Mouse (Mus musculus) forebrain, embryonic 11.5 days (tissue): ENCODE results near the gene Pin1. TPM values are rescaled to one million over a fixed set of nuclear protein-coding genes. Genes with fewer than 3 reads are reported as not detected.
"Not testable (repeated sequence)": the region's sequence is repeated elsewhere in the genome, so short reads cannot be mapped to it uniquely, and the experiment has no call there.

ENCODE experiments used
- ATAC-seq: fragments of 200-750 bp; cut with Nextera tagmentation; replicated peaks from 2 replicates; pipeline ENCODE4 v1.8.0; 2017; ENCODE audit warnings: moderate TSS enrichment; ENCODE audit not compliant: low FRiP score
- DNase-seq: peaks from one replicate; pipeline ENCODE4 v3.0.0-alpha.2; 2017; ENCODE audit warnings: low spot score
- H3K27ac ChIP-seq: fragments of 300-500 bp; sonication (generic); 2 replicates; pipeline ENCODE4 v1.5.1; 2014; ENCODE audit warnings: low read depth, low read length
- H3K27me3 ChIP-seq: fragments of 300-500 bp; sonication (generic); 2 replicates; pipeline ENCODE4 v1.6.1; 2014; ENCODE audit warnings: mild to moderate bottlenecking, low read length, mixed read lengths; ENCODE audit not compliant: control insufficient read depth, insufficient read depth
- H3K36me3 ChIP-seq: fragments of 300-500 bp; sonication (generic); 2 replicates; pipeline ENCODE4 v1.6.1; 2014; ENCODE audit warnings: mild to moderate bottlenecking, low read length, moderate library complexity, mixed read lengths; ENCODE audit not compliant: control insufficient read depth, insufficient read depth
- H3K4me1 ChIP-seq: fragments of 300-500 bp; sonication (generic); replicated peaks from 2 replicates; pipeline ENCODE4 v1.6.1; 2014; ENCODE audit warnings: low read length, mixed read lengths; ENCODE audit not compliant: control insufficient read depth, insufficient read depth
- H3K4me2 ChIP-seq: fragments of 300-500 bp; sonication (generic); 2 replicates; pipeline ENCODE4 v1.6.1; 2014; ENCODE audit warnings: low read depth, mild to moderate bottlenecking, low read length, moderate library complexity, mixed read lengths; ENCODE audit not compliant: severe bottlenecking
- H3K4me3 ChIP-seq: fragments of 300-500 bp; sonication (generic); 2 replicates; pipeline ENCODE4 v1.5.1; 2014; ENCODE audit warnings: low read depth, low read length
- H3K9ac ChIP-seq: fragments of 300-500 bp; sonication (generic); 2 replicates; pipeline ENCODE4 v1.6.1; 2014; ENCODE audit warnings: low read length
- H3K9me3 ChIP-seq: fragments of 300-500 bp; sonication (generic); 2 replicates; pipeline ENCODE4 v1.6.1; 2016; ENCODE audit warnings: low read length, mixed read lengths; ENCODE audit not compliant: control insufficient read depth
- WGBS: fragments of 180-500 bp; shearing (Covaris S2); extraction: QIAGEN DNeasy Blood & Tissue Kit; methylation state at CpG from one replicate; pipeline ENCODE4 v1.1.7; 2014; 5-methylcytosine and 5-hydroxymethylcytosine counted together
- polyA plus RNA-seq: library from polyadenylated mRNA; unstranded; fragments of >200 nt; fragmentation: Nextera tagmentation; extraction: Ambion mirVana; gene quantifications from 2 replicates; pipeline ENCODE4 v1.2.1, GENCODE M21; 2014

Pin1 gene
- polyA plus RNA-seq, 1 experiment from 2014 or later, result 63.0 TPM

- Histone ChIP-seq H3K36me3 (no peaks in the 10 kb centered on the region), H3K27me3 (no peaks in the 10 kb centered on the region), H3K4me1 (no peaks in the 10 kb centered on the region), H3K27ac (peak overlapping the region; percentile 42), H3K9me3 (no peaks in the 10 kb centered on the region), H3K4me2 (no peak overlapping the region), H3K9ac (no peak overlapping the region), H3K4me3 (no peak overlapping the region)
- ATAC-seq (peak; percentile 86), DNase-seq (no peak)
- WGBS, result 27% methylated on average over 7 of the region's 7 CpGs
These were observed 29.9 kb downstream of the Pin1 start for GRCm38 (mm10) chr9:20681546-20682388.

GRCm38 (mm10) chr9:20682389-20682722 lies 30.5 kb downstream of the Pin1 start:
- H3K9ac ChIP-seq, result no peak overlapping the region
- no peak overlapping the region for H3K4me2 ChIP-seq
- no peaks in the 10 kb centered on the region for H3K27me3 ChIP-seq
- no peaks in the 10 kb centered on the region for H3K9me3 ChIP-seq
- H3K36me3 ChIP-seq, result no peaks in the 10 kb centered on the region
- DNase-seq, result no peak
- WGBS, result 13% methylated on average over 2 of the region's 2 CpGs
- peak overlapping the region; percentile 12; the same call in 1 of the 2 replicates for H3K27ac ChIP-seq
- H3K4me1 ChIP-seq, result no peaks in the 10 kb centered on the region
- ATAC-seq, result peak; percentile 26; the same call in 1 of the 2 replicates
- no peak overlapping the region for H3K4me3 ChIP-seq

- Histone ChIP-seq H3K4me3 (no peak overlapping the region), H3K4me1 (peaks cover 4% of the 10 kb centered on the region; the same call in 1 of the 2 replicates), H3K36me3 (no peaks in the 10 kb centered on the region), H3K9ac (no peak overlapping the region), H3K9me3 (no peaks in the 10 kb centered on the region), H3K27ac (no peak overlapping the region), H3K4me2 (no peak overlapping the region), H3K27me3 (no peaks in the 10 kb centered on the region; the same call in 1 of the 2 replicates)
- ATAC-seq, result no peak
- DNase-seq, result no peak
- WGBS, result 66% methylated on average over 17 of the region's 17 CpGs
These were observed 33.4 kb downstream of the Pin1 start for GRCm38 (mm10) chr9:20685081-20685861.

- Histone ChIP-seq H3K27ac (no peak overlapping the region), H3K4me3 (no peak overlapping the region), H3K27me3 (peaks cover 2% of the 10 kb centered on the region; the same call in 1 of the 2 replicates), H3K9me3 (no peaks in the 10 kb centered on the region), H3K4me2 (no peak overlapping the region), H3K36me3 (no peaks in the 10 kb centered on the region), H3K9ac (no peak overlapping the region), H3K4me1 (peaks cover 5% of the 10 kb centered on the region; the same call in 1 of the 2 replicates)
- DNase-seq (no peak), ATAC-seq (no peak)
- WGBS, result 83% methylated on average over 1 of the region's 1 CpGs
These were observed 37.5 kb downstream of the Pin1 start for GRCm38 (mm10) chr9:20689403-20689802.

- Histone ChIP-seq H3K27me3 (peaks cover 3% of the 10 kb centered on the region; the same call in 1 of the 2 replicates), H3K36me3 (no peaks in the 10 kb centered on the region), H3K4me1 (peaks cover 10% of the 10 kb centered on the region; the same call in 1 of the 2 replicates), H3K9me3 (no peaks in the 10 kb centered on the region), H3K4me3 (no peak overlapping the region), H3K4me2 (no peak overlapping the region), H3K9ac (no peak overlapping the region), H3K27ac (0 out of 2 replicates have a peak overlapping the region, but pooled peaks have one; percentile 6)
- no peak for DNase-seq
- 4% methylated on average over 4 of the region's 4 CpGs for WGBS
- ATAC-seq, result no peak
These were observed 38.0 kb downstream of the Pin1 start for GRCm38 (mm10) chr9:20689913-20690312.

GRCm38 (mm10) chr9:20690449-20690848 lies 38.6 kb downstream of the Pin1 start:
- H3K27me3 ChIP-seq, H3K9me3 ChIP-seq, H3K27ac ChIP-seq, H3K9ac ChIP-seq, H3K4me3 ChIP-seq, H3K36me3 ChIP-seq, DNase-seq, H3K4me2 ChIP-seq, ATAC-seq: not testable (repeated sequence)
- H3K4me1 ChIP-seq, result peaks cover 11% of the 10 kb centered on the region; the same call in 1 of the 2 replicates
- 87% methylated on average over 2 of the region's 2 CpGs for WGBS

GRCm38 (mm10) chr9:20692863-20693262 lies 41.0 kb downstream of the Pin1 start:
- Histone ChIP-seq H3K27me3 (peaks cover 6% of the 10 kb centered on the region; the same call in 1 of the 2 replicates), H3K4me1 (peaks cover 19% of the 10 kb centered on the region), H3K9me3 (no peaks in the 10 kb centered on the region), H3K4me3 (no peak overlapping the region), H3K27ac (no peak overlapping the region), H3K36me3 (no peaks in the 10 kb centered on the region), H3K9ac (no peak overlapping the region), H3K4me2 (no peak overlapping the region)
- 88% methylated on average over 3 of the region's 3 CpGs for WGBS
- ATAC-seq (no peak), DNase-seq (no peak)

- ATAC-seq (no peak), DNase-seq (no peak)
- 3% methylated on average over 25 of the region's 25 CpGs for WGBS
- Histone ChIP-seq H3K9me3 (no peaks in the 10 kb centered on the region), H3K9ac (peak overlapping the region; percentile 41), H3K27me3 (peaks cover 6% of the 10 kb centered on the region; the same call in 1 of the 2 replicates), H3K4me3 (peak overlapping the region; percentile 19), H3K36me3 (no peaks in the 10 kb centered on the region), H3K4me1 (peaks cover 17% of the 10 kb centered on the region), H3K27ac (no peak overlapping the region), H3K4me2 (peak overlapping the region; percentile 49)
These were observed 42.9 kb downstream of the Pin1 start for GRCm38 (mm10) chr9:20694721-20695235.
